Mouse (Mus musculus): ENCODE measurements around the gene Hnrnpll. TPM values are rescaled to one million over a fixed set of nuclear protein-coding genes. Genes with fewer than 3 reads are reported as not detected.
A peak's percentile ranks its signal among the peaks of the same experiment; 100 is the strongest.

Gene Hnrnpll
- polyA plus RNA-seq, 1 experiment from 2014 or later, result 17.2 TPM

GRCm38 (mm10) chr17:79995091-79995691, 66.9 kb downstream of the Hnrnpll start:
- Histone ChIP-seq H3K27me3 (ENCODE audit: control insufficient read depth, insufficient read depth, low read depth, low read length) (no peaks in the 10 kb centered on the region), H3K27ac (ENCODE audit: low read length) (no peak overlapping the region), H3K9me3 (replicated peaks; ENCODE audit: control insufficient read depth, low read length) (no peaks in the 10 kb centered on the region), H3K9ac (ENCODE audit: low read depth, low read length) (no peak overlapping the region), H3K4me2 (ENCODE audit: low read depth, low read length) (no peak overlapping the region), H3K36me3 (ENCODE audit: control insufficient read depth, insufficient read depth) (no peaks in the 10 kb centered on the region), H3K4me3 (ENCODE audit: low read depth, low read length) (no peak overlapping the region), H3K4me1 (ENCODE audit: control insufficient read depth, low read depth, low read length) (no peaks in the 10 kb centered on the region)
- 59% methylated on average over 3 of the region's 3 CpGs for WGBS (ENCODE audit: insufficient replicate concordance)
- ATAC-seq (ENCODE audit: low read depth), result no peak

- no peaks in the 10 kb centered on the region for H3K4me1 ChIP-seq (ENCODE audit: control insufficient read depth, low read depth, low read length)
- no peak overlapping the region for H3K27ac ChIP-seq (ENCODE audit: low read length)
- H3K9ac ChIP-seq (ENCODE audit: low read depth, low read length), result no peak overlapping the region
- no peaks in the 10 kb centered on the region for H3K36me3 ChIP-seq (ENCODE audit: control insufficient read depth, insufficient read depth)
- no peaks in the 10 kb centered on the region for H3K9me3 ChIP-seq (replicated peaks; ENCODE audit: control insufficient read depth, low read length)
- no peak overlapping the region for H3K4me3 ChIP-seq (ENCODE audit: low read depth, low read length)
- 58% methylated on average over 3 of the region's 3 CpGs for WGBS (ENCODE audit: insufficient replicate concordance)
- no peak overlapping the region for H3K4me2 ChIP-seq (ENCODE audit: low read depth, low read length)
- H3K27me3 ChIP-seq (ENCODE audit: control insufficient read depth, insufficient read depth, low read depth, low read length), result no peaks in the 10 kb centered on the region
- no peak for ATAC-seq (ENCODE audit: low read depth)
These were observed 70.0 kb downstream of the Hnrnpll start for GRCm38 (mm10) chr17:79992114-79992513.

- no peaks in the 10 kb centered on the region for H3K4me1 ChIP-seq (ENCODE audit: control insufficient read depth, low read depth, low read length)
- no peak overlapping the region for H3K4me2 ChIP-seq (ENCODE audit: low read depth, low read length)
- H3K27ac ChIP-seq (ENCODE audit: low read length), result no peak overlapping the region
- no peaks in the 10 kb centered on the region for H3K9me3 ChIP-seq (replicated peaks; ENCODE audit: control insufficient read depth, low read length)
- no peaks in the 10 kb centered on the region for H3K27me3 ChIP-seq (ENCODE audit: control insufficient read depth, insufficient read depth, low read depth, low read length)
- H3K36me3 ChIP-seq (ENCODE audit: control insufficient read depth, insufficient read depth), result no peaks in the 10 kb centered on the region
- no peak overlapping the region for H3K9ac ChIP-seq (ENCODE audit: low read depth, low read length)
- no peak overlapping the region for H3K4me3 ChIP-seq (ENCODE audit: low read depth, low read length)
- 45% methylated on average over 12 of the region's 12 CpGs for WGBS (ENCODE audit: insufficient replicate concordance)
- no peak for ATAC-seq (ENCODE audit: low read depth)
These were observed 70.8 kb downstream of the Hnrnpll start for GRCm38 (mm10) chr17:79991166-79991958.

GRCm38 (mm10) chr17:79990161-79990560, 72.0 kb downstream of the Hnrnpll start:
- no peak for ATAC-seq (ENCODE audit: low read depth)
- WGBS (ENCODE audit: insufficient replicate concordance), result 69% methylated on average over 7 of the region's 7 CpGs
- H3K36me3 ChIP-seq (ENCODE audit: control insufficient read depth, insufficient read depth), result no peaks in the 10 kb centered on the region
- H3K9ac ChIP-seq (ENCODE audit: low read depth, low read length), result no peak overlapping the region
- no peak overlapping the region for H3K27ac ChIP-seq (ENCODE audit: low read length)
- no peaks in the 10 kb centered on the region for H3K9me3 ChIP-seq (replicated peaks; ENCODE audit: control insufficient read depth, low read length)
- no peak overlapping the region for H3K4me3 ChIP-seq (ENCODE audit: low read depth, low read length)
- H3K27me3 ChIP-seq (ENCODE audit: control insufficient read depth, insufficient read depth, low read depth, low read length), result no peaks in the 10 kb centered on the region
- H3K4me2 ChIP-seq (ENCODE audit: low read depth, low read length), result no peak overlapping the region
- H3K4me1 ChIP-seq (ENCODE audit: control insufficient read depth, low read depth, low read length), result no peaks in the 10 kb centered on the region

- no peak overlapping the region for H3K4me3 ChIP-seq (ENCODE audit: low read depth, low read length)
- no peak for ATAC-seq (ENCODE audit: low read depth)
- H3K36me3 ChIP-seq (ENCODE audit: control insufficient read depth, insufficient read depth), result no peaks in the 10 kb centered on the region
- no peak overlapping the region for H3K4me2 ChIP-seq (ENCODE audit: low read depth, low read length)
- no peaks in the 10 kb centered on the region for H3K9me3 ChIP-seq (replicated peaks; ENCODE audit: control insufficient read depth, low read length)
- H3K9ac ChIP-seq (ENCODE audit: low read depth, low read length), result no peak overlapping the region
- peaks cover 3% of the 10 kb centered on the region; the same call in 1 of the 2 replicates for H3K4me1 ChIP-seq (ENCODE audit: control insufficient read depth, low read depth, low read length)
- 76% methylated on average over 7 of the region's 7 CpGs for WGBS (ENCODE audit: insufficient replicate concordance)
- H3K27ac ChIP-seq (ENCODE audit: low read length), result no peak overlapping the region
- no peaks in the 10 kb centered on the region for H3K27me3 ChIP-seq (ENCODE audit: control insufficient read depth, insufficient read depth, low read depth, low read length)
These were observed 77.7 kb downstream of the Hnrnpll start for GRCm38 (mm10) chr17:79984450-79984849.

GRCm38 (mm10) chr17:79982955-79983529, 79.1 kb downstream of the Hnrnpll start:
- Histone ChIP-seq H3K36me3 (ENCODE audit: control insufficient read depth, insufficient read depth) (no peaks in the 10 kb centered on the region), H3K9me3 (replicated peaks; ENCODE audit: control insufficient read depth, low read length) (no peaks in the 10 kb centered on the region), H3K27ac (ENCODE audit: low read length) (no peak overlapping the region), H3K4me1 (ENCODE audit: control insufficient read depth, low read depth, low read length) (peaks cover 3% of the 10 kb centered on the region; the same call in 1 of the 2 replicates), H3K9ac (ENCODE audit: low read depth, low read length) (no peak overlapping the region), H3K4me3 (ENCODE audit: low read depth, low read length) (no peak overlapping the region), H3K4me2 (ENCODE audit: low read depth, low read length) (no peak overlapping the region), H3K27me3 (ENCODE audit: control insufficient read depth, insufficient read depth, low read depth, low read length) (no peaks in the 10 kb centered on the region; the same call in 1 of the 2 replicates)
- no peak for ATAC-seq (ENCODE audit: low read depth)
- 67% methylated on average over 8 of the region's 8 CpGs for WGBS (ENCODE audit: insufficient replicate concordance)

- Histone ChIP-seq H3K36me3 (ENCODE audit: control insufficient read depth, insufficient read depth) (no peaks in the 10 kb centered on the region), H3K27me3 (ENCODE audit: control insufficient read depth, insufficient read depth, low read depth, low read length) (no peaks in the 10 kb centered on the region; the same call in 1 of the 2 replicates), H3K9me3 (replicated peaks; ENCODE audit: control insufficient read depth, low read length) (no peaks in the 10 kb centered on the region), H3K27ac (ENCODE audit: low read length) (no peak overlapping the region), H3K9ac (ENCODE audit: low read depth, low read length) (no peak overlapping the region), H3K4me2 (ENCODE audit: low read depth, low read length) (no peak overlapping the region), H3K4me1 (ENCODE audit: control insufficient read depth, low read depth, low read length) (peaks cover 3% of the 10 kb centered on the region; the same call in 1 of the 2 replicates), H3K4me3 (ENCODE audit: low read depth, low read length) (no peak overlapping the region)
- 29% methylated on average over 7 of the region's 7 CpGs for WGBS (ENCODE audit: insufficient replicate concordance)
- ATAC-seq (ENCODE audit: low read depth), result 0 out of 2 replicates have a peak, but pooled peaks have one; percentile 19
These were observed 79.6 kb downstream of the Hnrnpll start for GRCm38 (mm10) chr17:79982548-79982947.

GRCm38 (mm10) chr17:79981758-79982481, 80.2 kb downstream of the Hnrnpll start:
- H3K4me1 ChIP-seq (ENCODE audit: control insufficient read depth, low read depth, low read length), result peaks cover 3% of the 10 kb centered on the region; the same call in 1 of the 2 replicates
- H3K4me2 ChIP-seq (ENCODE audit: low read depth, low read length), result no peak overlapping the region
- no peaks in the 10 kb centered on the region for H3K9me3 ChIP-seq (replicated peaks; ENCODE audit: control insufficient read depth, low read length)
- no peak overlapping the region for H3K27ac ChIP-seq (ENCODE audit: low read length)
- no peak for ATAC-seq (ENCODE audit: low read depth)
- no peaks in the 10 kb centered on the region for H3K36me3 ChIP-seq (ENCODE audit: control insufficient read depth, insufficient read depth)
- WGBS (ENCODE audit: insufficient replicate concordance), result 42% methylated on average over 12 of the region's 12 CpGs
- no peak overlapping the region for H3K9ac ChIP-seq (ENCODE audit: low read depth, low read length)
- no peak overlapping the region for H3K4me3 ChIP-seq (ENCODE audit: low read depth, low read length)
- H3K27me3 ChIP-seq (ENCODE audit: control insufficient read depth, insufficient read depth, low read depth, low read length), result no peaks in the 10 kb centered on the region; the same call in 1 of the 2 replicates

Data from liver, embryonic 16.5 days (tissue).